Mouse (Mus musculus) heart, embryonic 10.5 days (tissue): Measurements from ENCODE around the gene Elavl4. TPM values are rescaled to one million over a fixed set of nuclear protein-coding genes. Genes with fewer than 3 reads are reported as not detected.

ENCODE experiments used
- DNase-seq: peaks from one replicate; pipeline ENCODE4 v3.0.0-alpha.2; 2017; ENCODE audit warnings: low spot score
- H3K27ac ChIP-seq: fragments of 300-500 bp; sonication (generic); 2 replicates; pipeline ENCODE4 v1.5.1; 2016; ENCODE audit warnings: mild to moderate bottlenecking
- H3K27me3 ChIP-seq: fragments of 300-500 bp; sonication (generic); 2 replicates; pipeline ENCODE4 v1.6.1; 2016; ENCODE audit warnings: mild to moderate bottlenecking; ENCODE audit not compliant: poor library complexity, insufficient read depth, severe bottlenecking
- H3K36me3 ChIP-seq: fragments of 300-500 bp; sonication (generic); 2 replicates; pipeline ENCODE4 v1.6.1; 2016; ENCODE audit warnings: mild to moderate bottlenecking, moderate library complexity
- H3K4me1 ChIP-seq: fragments of 300-500 bp; sonication (generic); 2 replicates; pipeline ENCODE4 v1.6.1; 2016; ENCODE audit warnings: mild to moderate bottlenecking
- H3K4me3 ChIP-seq: fragments of 300-500 bp; sonication (generic); 2 replicates; pipeline ENCODE4 v1.5.1; 2016; ENCODE audit warnings: mild to moderate bottlenecking, moderate library complexity
- H3K9me3 ChIP-seq: fragments of 300-500 bp; sonication (generic); 2 replicates; pipeline ENCODE4 v1.6.1; 2016; ENCODE audit warnings: mild to moderate bottlenecking, moderate library complexity
- WGBS: fragments of 180-500 bp; shearing (Covaris S2); methylation state at CpG from one replicate; pipeline ENCODE4 v1.1.7; 2016; 5-methylcytosine and 5-hydroxymethylcytosine counted together
- polyA plus RNA-seq: library from polyadenylated mRNA; unstranded; fragments of >200 nt; fragmentation: Nextera tagmentation; extraction: Ambion mirVana; gene quantifications from 2 replicates; pipeline ENCODE4 v1.2.1, GENCODE M21; 2016

Elavl4 gene
- polyA plus RNA-seq, 1 experiment from 2014 or later = 5.2 TPM

DNA sequence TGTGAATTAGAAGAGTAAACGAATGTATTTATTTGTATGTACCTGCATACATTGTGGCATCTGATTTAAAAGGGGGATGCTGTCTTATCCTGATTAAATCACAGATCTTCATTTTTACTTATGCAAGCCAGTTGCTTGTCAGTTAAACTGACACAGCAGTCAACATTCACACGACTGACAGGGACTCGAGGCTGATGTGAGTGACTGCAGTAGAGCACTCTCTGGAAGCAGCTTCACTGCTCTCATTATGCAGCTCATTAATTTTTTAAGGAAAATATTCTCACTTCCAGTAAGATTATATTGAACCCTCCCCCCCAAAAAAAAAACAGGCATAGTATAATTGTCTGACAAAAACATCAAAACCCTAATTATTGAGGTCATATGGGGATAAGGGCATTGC lies 101.7 kb downstream of the Elavl4 start:
- no peaks in the 10 kb centered on the region for H3K36me3 ChIP-seq
- no peak overlapping the region for H3K27ac ChIP-seq
- H3K4me3 ChIP-seq = no peak overlapping the region
- no peaks in the 10 kb centered on the region for H3K9me3 ChIP-seq
- H3K4me1 ChIP-seq = no peaks in the 10 kb centered on the region
- WGBS = 66% methylated on average over 3 of the region's 3 CpGs
- no peak for DNase-seq
- H3K27me3 ChIP-seq = no peaks in the 10 kb centered on the region

DNA sequence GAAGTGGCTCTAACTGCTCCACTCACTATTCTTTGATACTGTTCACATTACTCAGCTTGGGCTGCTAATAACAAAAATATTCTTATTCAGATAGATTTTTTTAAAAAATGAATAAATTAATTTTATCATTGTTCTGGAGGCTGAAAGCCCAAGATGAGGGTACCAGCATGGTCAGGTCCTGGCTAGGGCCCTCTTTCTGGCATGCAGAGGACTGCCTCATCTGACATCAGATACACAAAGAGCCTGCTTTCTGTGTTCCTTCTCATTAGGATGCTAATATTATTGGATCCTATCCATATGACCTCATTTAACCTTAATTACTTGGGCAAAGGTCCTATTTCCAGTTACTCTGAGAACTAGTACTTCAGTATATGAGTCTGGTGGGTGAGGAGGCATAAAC lies 108.8 kb downstream of the Elavl4 start:
- no peak overlapping the region for H3K4me3 ChIP-seq
- H3K36me3 ChIP-seq = no peaks in the 10 kb centered on the region
- no peaks in the 10 kb centered on the region for H3K27me3 ChIP-seq
- no peaks in the 10 kb centered on the region for H3K4me1 ChIP-seq
- no peak for DNase-seq
- H3K9me3 ChIP-seq = no peaks in the 10 kb centered on the region
- H3K27ac ChIP-seq = no peak overlapping the region

DNA sequence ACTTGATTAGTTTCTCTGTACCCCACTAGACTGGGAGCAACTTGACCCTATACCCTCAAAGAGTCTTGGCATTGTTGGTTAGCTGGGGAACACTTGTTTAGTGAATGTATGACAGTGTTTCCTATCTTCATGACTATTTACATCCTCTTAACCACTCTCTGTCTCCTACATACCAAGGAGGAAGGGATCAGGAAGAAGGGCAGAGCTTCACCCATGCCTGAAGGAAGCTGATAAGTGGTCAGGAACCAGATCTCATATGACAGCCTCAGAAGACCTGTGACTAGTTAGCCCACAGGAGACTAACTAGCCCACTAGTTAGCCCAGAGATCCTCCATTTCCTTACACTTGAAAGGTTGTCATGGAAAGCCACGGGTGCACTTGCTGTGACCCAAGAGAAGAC lies 117.2 kb downstream of the Elavl4 start:
- H3K9me3 ChIP-seq = no peaks in the 10 kb centered on the region
- H3K27ac ChIP-seq = no peak overlapping the region
- no peak for DNase-seq
- 78% methylated on average over 1 of the region's 1 CpGs for whole genome bisulfite sequencing
- no peaks in the 10 kb centered on the region for H3K36me3 ChIP-seq
- H3K27me3 ChIP-seq = no peaks in the 10 kb centered on the region
- no peak overlapping the region for H3K4me3 ChIP-seq
- H3K4me1 ChIP-seq = peaks cover 12% of the 10 kb centered on the region; the same call in 1 of the 2 replicates

DNA sequence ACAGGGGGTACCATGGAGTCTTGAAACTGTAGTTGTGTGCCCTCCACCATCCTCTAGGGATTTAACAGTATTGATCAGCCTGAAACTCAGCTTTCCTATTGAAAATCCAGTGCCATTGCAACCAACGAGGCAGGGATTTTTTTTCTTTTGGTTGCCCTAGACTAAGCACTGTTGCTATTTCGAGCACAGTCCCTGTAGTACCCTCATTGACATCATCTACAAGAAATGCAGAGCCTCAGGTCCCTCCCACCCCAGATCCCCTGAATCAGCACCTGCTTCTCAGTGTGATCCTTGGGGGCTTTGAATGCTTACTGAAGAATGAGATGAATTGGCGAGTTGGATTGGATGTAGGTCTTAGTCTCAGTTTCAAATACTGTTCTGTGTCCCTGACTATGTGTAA lies 119.4 kb downstream of the Elavl4 start:
- Histone ChIP-seq H3K27me3 (no peaks in the 10 kb centered on the region), H3K27ac (peak overlapping the region; percentile 52; the same call in 1 of the 2 replicates), H3K36me3 (no peaks in the 10 kb centered on the region), H3K9me3 (no peaks in the 10 kb centered on the region), H3K4me1 (peaks cover 20% of the 10 kb centered on the region), H3K4me3 (no peak overlapping the region)
- DNase-seq = no peak
- WGBS = 58% methylated on average over 3 of the region's 3 CpGs

DNA sequence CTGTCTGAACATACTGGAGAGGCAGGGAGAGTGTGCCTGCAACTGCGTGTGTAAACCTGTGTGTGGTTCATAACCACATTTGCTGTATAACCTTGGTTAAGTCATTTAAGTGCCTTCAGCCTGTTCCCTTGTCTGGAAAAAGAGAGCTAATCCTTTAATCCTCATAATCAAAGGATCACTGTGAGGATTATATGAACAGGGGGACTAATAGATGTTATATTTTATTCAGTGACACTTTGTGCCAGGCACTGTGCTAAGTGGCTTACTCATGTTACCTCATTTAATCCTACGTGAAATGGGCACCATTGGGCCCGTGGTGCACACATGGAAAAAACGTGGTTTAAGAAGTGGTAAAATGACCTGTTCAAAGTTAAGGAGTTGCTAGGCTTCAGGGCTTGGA lies 119.9 kb downstream of the Elavl4 start:
- Histone ChIP-seq H3K36me3 (no peaks in the 10 kb centered on the region), H3K4me3 (no peak overlapping the region), H3K27ac (peak overlapping the region; percentile 52; the same call in 1 of the 2 replicates), H3K4me1 (peaks cover 20% of the 10 kb centered on the region), H3K9me3 (no peaks in the 10 kb centered on the region), H3K27me3 (no peaks in the 10 kb centered on the region)
- DNase-seq = no peak
- 82% methylated on average over 4 of the region's 4 CpGs for WGBS

DNA sequence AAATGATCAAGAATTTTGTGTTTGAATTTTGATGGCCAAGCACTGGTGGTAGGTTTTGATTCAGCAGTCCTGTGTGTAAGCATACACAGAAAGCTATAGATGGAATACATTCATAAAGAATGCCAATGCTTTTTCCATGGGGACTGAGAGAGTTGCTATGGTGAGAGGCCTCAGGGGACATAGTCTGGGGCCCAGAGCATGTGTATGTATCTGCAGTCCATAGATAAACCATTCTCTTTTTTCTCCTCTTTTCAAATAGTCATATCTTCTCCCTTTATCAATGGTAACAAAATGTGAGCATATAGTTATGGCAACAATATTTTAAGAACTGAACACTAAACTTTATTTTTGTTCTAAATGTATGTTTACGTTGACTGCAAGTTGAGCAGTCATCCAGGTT lies 122.1 kb downstream of the Elavl4 start:
- H3K27ac ChIP-seq = no peak overlapping the region
- H3K36me3 ChIP-seq = no peaks in the 10 kb centered on the region
- H3K4me1 ChIP-seq = peaks cover 20% of the 10 kb centered on the region
- no peak for DNase-seq
- H3K9me3 ChIP-seq = no peaks in the 10 kb centered on the region
- H3K27me3 ChIP-seq = no peaks in the 10 kb centered on the region
- no peak overlapping the region for H3K4me3 ChIP-seq
- WGBS = 94% methylated on average over 1 of the region's 1 CpGs

DNA sequence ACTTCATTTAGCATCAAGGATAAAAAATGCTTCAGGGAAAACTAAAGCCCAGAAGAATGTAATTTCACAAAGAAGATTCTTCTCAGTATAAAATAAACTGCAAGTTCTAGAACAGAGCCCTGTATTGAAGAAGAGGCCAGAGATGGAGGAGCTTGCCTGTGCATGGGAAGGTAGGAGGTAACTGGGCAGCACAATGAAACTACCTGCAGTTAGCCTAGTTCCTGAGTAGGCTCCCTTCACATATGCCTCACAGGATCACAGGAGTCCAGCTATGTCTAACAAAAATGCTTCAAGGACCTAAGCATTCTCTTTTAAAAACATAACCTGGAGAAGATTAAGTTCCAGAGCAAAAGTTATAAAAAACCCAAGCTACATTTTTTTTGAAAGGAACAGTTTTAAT lies 122.5 kb downstream of the Elavl4 start:
- no peaks in the 10 kb centered on the region for H3K9me3 ChIP-seq
- no peaks in the 10 kb centered on the region for H3K36me3 ChIP-seq
- no peaks in the 10 kb centered on the region for H3K27me3 ChIP-seq
- peaks cover 20% of the 10 kb centered on the region for H3K4me1 ChIP-seq
- DNase-seq = no peak
- no peak overlapping the region for H3K4me3 ChIP-seq
- H3K27ac ChIP-seq = no peak overlapping the region

DNA sequence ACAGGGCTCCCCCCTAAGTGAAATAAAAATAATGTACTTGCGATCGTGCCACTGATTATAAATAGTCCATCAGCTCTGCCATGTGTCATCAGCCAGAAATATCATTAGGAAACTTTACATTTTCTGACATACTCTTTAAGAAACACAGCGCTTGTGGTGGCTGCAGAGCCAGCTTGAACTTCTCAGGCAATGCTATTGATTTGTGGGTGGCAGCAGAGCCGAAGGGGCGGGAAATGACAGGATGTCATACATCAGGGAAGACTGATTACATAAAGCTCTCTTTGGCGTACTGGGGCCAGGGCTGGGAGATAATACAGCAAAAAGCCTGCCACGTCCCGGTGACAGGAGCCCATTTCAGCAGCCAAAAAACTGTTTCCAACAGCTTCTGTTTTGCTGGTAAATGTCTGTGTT lies 124.1 kb downstream of the Elavl4 start:
- no peaks in the 10 kb centered on the region for H3K27me3 ChIP-seq
- no peak for DNase-seq
- H3K9me3 ChIP-seq = no peaks in the 10 kb centered on the region
- no peak overlapping the region for H3K4me3 ChIP-seq
- 58% methylated on average over 8 of the region's 8 CpGs for WGBS
- no peak overlapping the region for H3K27ac ChIP-seq
- H3K36me3 ChIP-seq = no peaks in the 10 kb centered on the region
- peaks cover 24% of the 10 kb centered on the region for H3K4me1 ChIP-seq

DNA sequence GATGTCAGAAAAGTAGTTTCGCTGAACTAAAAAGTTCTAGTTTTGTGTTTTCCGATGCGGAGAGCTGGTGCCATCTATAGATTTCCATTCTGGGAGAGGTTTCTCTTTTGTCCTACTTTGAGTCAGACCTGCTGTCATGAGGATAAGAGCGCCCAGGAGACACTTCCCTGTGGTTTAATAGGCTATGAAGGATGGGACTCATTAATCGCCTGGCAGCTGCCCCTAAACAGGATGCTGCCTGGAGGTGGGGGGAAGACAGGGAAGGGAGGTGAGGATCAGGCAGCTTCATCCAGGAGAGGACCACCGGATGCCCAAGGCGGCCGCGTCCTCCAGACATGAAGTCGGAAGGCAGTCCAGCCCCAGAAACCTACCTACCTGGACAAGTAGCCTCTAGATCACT lies 126.2 kb downstream of the Elavl4 start:
- no peak overlapping the region for H3K27ac ChIP-seq
- no peaks in the 10 kb centered on the region for H3K27me3 ChIP-seq
- H3K4me1 ChIP-seq = peaks cover 23% of the 10 kb centered on the region
- 86% methylated on average over 10 of the region's 10 CpGs for WGBS
- no peaks in the 10 kb centered on the region for H3K9me3 ChIP-seq
- no peak overlapping the region for H3K4me3 ChIP-seq
- H3K36me3 ChIP-seq = no peaks in the 10 kb centered on the region
- no peak for DNase-seq

DNA sequence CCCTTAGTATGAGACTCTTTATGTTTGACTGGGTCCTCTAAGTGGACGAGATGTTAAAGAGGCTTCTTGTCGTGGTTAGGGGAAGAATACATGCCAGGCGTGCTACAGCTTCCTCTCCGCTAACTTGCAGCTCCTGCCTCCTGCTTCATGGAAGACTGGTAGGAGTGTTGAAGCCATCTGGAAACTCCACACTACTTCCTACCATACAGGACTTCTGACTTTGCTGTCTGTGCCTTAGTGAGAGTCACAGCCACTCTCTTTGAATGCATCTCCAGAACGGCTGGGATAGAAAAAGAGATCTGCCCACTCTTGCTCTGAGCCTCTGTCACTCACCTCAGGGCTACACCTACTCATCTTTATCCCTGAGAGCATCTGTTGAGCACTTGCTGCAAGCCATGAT lies 132.9 kb downstream of the Elavl4 start:
- no peak overlapping the region for H3K4me3 ChIP-seq
- DNase-seq = no peak
- no peaks in the 10 kb centered on the region for H3K9me3 ChIP-seq
- no peaks in the 10 kb centered on the region for H3K36me3 ChIP-seq
- WGBS = 81% methylated on average over 5 of the region's 5 CpGs
- no peaks in the 10 kb centered on the region for H3K27me3 ChIP-seq
- H3K4me1 ChIP-seq = peaks cover 18% of the 10 kb centered on the region
- H3K27ac ChIP-seq = no peak overlapping the region

DNA sequence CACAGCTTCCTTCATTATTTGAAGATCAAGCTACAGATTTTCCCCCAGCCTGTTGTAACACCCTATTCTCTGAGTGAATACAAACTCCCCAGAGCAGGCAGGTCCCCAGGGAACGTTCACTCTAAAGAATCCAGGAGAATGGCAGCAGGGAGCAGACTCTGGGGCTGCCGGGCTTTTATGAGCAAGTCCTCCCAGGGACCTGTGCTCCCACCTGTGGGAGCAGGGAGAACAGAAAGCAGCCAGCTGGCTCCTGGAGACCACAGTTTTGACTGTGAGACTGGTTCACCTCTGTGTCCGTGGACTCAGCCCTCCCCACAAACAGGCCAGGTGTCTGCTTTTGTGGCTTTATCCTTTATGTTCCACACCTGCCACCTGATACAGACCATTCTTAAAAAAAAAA lies 134.2 kb downstream of the Elavl4 start:
- no peaks in the 10 kb centered on the region for H3K36me3 ChIP-seq
- H3K4me1 ChIP-seq = peaks cover 13% of the 10 kb centered on the region
- H3K27me3 ChIP-seq = no peaks in the 10 kb centered on the region
- H3K9me3 ChIP-seq = no peaks in the 10 kb centered on the region
- no peak overlapping the region for H3K27ac ChIP-seq
- H3K4me3 ChIP-seq = no peak overlapping the region
- WGBS = 60% methylated on average over 3 of the region's 3 CpGs
- no peak for DNase-seq

DNA sequence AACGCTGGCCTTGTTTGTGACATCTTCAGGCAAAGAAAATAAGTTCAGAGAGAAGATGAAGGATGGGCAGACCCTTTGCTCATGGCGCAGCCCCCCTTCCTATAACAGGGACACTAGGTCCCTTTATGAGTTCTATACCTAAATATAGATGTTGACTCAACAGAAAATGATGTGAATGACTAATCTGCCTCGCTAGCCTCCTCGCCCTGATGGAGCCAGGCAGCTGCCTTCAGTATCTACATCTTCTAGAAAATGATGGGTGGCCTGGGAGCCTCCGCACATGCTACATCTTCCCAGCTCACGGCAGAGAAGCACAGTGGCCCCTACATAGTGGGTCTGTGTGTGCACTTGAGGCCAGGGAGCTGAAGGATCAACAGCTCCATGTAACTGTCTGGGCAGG lies 137.2 kb downstream of the Elavl4 start:
- no peaks in the 10 kb centered on the region for H3K27me3 ChIP-seq
- DNase-seq = no peak
- H3K4me1 ChIP-seq = 0 out of 2 replicates have a peak, but pooled peaks cover 3% of the 10 kb centered on the region
- H3K4me3 ChIP-seq = no peak overlapping the region
- no peaks in the 10 kb centered on the region for H3K9me3 ChIP-seq
- H3K36me3 ChIP-seq = no peaks in the 10 kb centered on the region
- H3K27ac ChIP-seq = no peak overlapping the region
- WGBS = 72% methylated on average over 6 of the region's 6 CpGs

DNA sequence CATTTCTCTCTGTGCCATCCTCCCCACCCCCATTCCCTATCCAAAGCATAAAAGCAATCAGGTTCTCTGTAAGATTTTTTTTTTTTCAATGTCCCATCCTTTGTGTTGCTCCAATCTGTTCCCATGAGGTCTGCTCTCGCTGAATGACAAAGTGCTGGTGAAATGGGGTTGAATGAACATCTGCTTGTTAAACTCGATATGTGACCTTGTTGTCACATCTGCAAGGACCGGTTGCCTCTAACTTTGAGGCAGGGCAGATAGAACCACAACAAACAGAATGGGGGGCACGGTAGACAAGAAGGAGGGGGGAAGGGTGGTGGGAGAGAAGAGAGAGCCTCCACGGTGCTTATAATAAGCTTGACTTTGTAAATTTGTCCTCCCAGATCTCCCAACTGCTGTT lies 138.0 kb downstream of the Elavl4 start:
- Histone ChIP-seq H3K27ac (no peak overlapping the region), H3K4me1 (0 out of 2 replicates have a peak, but pooled peaks cover 3% of the 10 kb centered on the region), H3K36me3 (no peaks in the 10 kb centered on the region), H3K4me3 (no peak overlapping the region), H3K9me3 (no peaks in the 10 kb centered on the region), H3K27me3 (no peaks in the 10 kb centered on the region)
- WGBS = 63% methylated on average over 5 of the region's 5 CpGs
- no peak for DNase-seq

DNA sequence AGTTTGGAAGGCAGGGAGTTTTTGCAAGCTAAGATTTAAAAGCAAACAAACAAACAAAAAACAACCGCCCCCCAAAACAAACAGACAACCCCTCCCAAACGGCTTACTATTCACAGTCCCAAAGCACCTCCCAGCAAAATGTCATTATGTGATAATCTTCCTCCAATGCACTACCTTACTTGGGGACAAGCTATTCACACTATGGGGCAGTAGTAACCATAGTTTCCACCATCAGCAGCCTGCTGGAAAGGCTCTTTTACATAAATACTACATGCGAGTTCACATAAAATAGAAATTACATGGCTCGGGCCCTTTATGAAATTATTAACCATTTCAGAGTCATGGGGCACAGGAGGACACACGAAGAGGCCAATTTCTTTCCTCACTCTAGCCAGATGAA lies 141.5 kb downstream of the Elavl4 start:
- H3K9me3 ChIP-seq = no peaks in the 10 kb centered on the region
- H3K27me3 ChIP-seq = no peaks in the 10 kb centered on the region
- H3K4me3 ChIP-seq = no peak overlapping the region
- DNase-seq = no peak
- 83% methylated on average over 5 of the region's 5 CpGs for WGBS
- H3K27ac ChIP-seq = no peak overlapping the region
- 0 out of 2 replicates have a peak, but pooled peaks cover 3% of the 10 kb centered on the region for H3K4me1 ChIP-seq
- no peaks in the 10 kb centered on the region for H3K36me3 ChIP-seq
